In the genomic region with DNA sequence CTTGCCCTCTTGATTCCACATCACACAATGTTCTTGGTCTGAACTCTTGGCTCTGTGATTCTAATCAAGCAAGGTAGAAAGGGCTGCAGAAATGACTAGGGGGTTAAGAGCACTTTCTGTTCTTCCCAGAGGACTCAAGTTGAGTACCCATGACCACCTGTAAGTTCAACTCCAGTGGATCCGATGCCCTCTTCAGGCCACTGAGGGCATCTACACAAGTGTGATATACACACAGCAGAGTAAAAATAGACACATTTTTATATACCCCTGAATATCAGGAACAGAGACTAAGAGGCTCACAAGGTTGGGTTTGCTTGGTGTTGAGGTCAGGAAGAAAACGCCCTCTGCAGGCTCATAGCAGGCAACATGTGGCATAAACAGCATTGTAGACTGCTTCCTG, we compare ENCODE assay signal across 1 mouse cellular context.
A peak's percentile ranks its signal among the peaks of the same experiment; 100 is the strongest.
TF ChIP-seq lines count a peak whose summit lies in the region.

No protein-coding gene starts in this region.

TF ChIP-seq in ES-E14, 5 proteins besides CTCF, POLR2A, EP300 and RAD21:
- TF ChIP-seq ZC3H11A (IDR thresholded peaks at IDR 0.05; ENCODE audit: borderline replicate concordance, low read depth, low read length), result 0 out of 2 replicates have a peak, but pooled peaks have one; percentile 12
- TF ChIP-seq MAFK (IDR thresholded peaks at IDR 0.05; ENCODE audit: insufficient read depth, low read depth, low read length), result no peak
